Mouse (Mus musculus): Measurements from ENCODE around the gene Otub1.

Gene Otub1

DNA sequence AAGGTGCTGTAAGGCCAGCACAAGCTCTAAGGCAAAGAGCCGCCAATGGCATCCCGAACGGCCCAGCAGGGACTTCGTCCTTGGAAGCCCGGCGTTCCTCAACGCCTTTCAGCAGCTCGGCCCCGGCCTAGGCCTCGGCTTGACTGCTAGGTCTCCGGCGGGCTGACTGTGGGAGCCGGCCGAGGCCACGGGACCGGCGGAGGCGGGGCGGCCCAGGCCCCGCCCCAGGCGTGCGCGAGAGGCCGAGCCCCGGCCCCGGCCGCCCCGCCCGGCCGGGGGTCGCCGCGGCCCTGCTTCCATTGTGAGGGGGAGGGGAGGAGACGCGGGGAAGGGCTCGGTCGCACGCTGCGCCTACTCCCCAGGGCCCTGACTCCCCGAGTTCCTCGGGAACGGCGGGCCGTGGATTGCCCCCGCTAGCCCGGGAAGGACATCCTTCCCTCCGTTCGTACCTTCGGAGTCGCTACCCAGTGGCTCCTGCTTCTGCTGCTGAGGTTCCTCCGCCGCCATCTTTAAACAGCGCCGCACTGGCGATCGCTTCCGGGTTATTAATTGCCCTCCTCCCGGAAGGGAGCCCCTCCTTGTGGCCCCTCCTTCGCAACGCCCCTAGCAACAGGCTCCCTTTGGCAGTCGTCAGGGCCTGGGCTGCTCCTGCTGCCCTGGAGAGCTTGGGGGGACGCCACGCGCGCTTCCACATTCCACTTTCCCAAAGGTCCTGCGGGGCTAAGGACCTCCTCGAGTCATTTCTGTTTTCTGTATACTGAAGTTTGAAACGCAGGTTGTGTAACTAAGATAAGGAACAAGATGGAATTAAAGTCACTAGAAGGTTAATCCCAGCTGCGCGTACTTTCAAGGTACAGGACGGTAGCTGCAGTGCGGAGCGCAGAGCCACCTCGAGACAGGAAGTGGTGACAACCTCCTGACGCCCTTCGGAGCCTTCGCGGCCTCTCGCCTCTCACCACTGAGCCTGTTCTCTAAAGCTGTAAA lies at the start of gene Otub1:
TSS of gene Otub1 (minus strand) at position 564 of the 984 bp plus-strand sequence.
- peak; percentile 90 to 92 for DNase-seq (ENCODE audit: low spot score in 2 of 2)

DNA sequence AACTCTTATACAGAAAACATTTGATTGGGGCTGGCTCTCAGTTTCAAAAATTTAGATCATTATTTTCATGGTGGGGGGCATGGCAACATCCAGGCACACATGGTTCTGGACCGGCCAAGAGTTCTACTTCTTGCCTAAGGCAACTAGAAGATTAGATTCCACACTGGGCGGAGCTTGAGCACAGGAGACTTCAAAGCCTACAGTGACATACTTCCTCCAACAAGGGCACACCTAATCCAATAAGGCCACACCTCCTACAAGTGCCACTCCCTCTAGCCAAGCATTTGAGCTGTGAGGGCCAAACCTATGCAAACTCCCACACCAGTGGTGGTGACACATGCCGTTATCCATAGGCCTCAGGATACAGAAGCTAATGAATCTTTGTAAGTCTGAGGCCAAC lies 39.9 kb upstream of the Otub1 start:
- no peak for DNase-seq (ENCODE audit: low spot score in 2 of 2)

DNA sequence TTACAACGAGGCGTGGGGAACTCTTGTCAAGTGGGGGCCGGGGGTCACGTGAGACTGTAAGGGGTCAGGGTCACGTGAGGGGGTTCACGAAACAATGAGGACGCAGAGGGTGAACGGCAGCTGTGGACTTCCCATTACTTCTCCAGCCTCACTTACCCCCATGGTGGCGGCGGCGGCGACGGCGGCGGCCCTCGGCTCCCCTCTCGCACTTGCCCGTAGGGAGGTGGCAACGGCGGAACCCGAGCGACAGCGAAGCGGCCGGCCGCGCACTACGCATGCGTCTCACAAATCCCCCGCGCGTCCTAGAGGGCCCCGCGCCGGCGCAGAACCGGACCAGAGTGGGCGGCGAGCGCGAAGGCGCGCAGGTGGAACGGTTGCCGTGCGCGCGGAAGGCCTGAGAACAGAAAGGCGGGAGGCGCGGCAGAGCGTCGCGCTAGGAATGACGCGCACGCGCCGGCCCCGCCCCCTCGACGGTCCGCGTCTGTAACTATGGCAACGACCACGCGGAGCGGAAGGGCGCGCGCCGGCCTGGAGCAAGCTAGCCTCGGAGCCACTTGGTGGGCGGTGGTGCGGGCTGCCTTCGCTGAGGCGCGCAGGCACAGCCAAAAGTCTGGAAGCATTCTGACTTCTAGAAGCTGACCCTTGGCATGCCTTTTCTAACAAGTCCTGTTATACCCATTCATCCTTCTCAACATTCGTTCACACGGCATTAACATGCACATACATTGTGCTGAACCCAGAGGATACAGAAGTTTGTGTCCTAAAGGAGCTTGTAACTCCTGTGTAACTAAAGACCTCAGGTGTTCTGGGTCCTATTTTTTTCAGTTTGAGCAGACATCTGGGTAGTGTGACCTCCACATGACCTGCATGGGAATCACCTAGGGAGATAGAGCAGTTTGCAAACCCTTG lies 34.9 kb upstream of the Otub1 start, which contains the start of gene Naa40:
TSS of gene Naa40 (minus strand) at position 402 of the 909 bp plus-strand sequence.
- DNase-seq (ENCODE audit: low spot score in 2 of 2): peak; percentile 89

DNA sequence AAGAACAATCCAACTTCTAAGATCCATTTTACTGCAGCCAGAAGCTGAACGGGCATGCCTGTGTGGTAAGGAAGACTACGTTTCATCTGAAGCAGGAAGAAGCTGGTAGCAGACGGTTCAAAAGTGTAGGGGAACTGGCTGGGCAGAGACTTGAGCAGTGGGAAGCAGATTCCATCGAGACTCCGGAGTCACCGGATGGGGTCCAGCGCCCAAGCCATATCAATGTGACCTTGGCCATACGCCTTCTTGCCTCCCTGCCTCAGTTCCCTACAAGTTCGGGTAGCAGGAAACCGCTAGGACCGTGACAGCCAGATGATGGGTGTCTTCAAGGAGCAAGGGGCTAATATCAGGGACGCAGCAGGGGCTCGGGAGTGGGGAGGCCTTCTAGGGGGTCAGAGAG lies 34.2 kb upstream of the Otub1 start:
- no peak for DNase-seq (ENCODE audit: low spot score in 2 of 2)

- DNase-seq (ENCODE audit: low spot score in 2 of 2): no peak
Measured at GRCm38 (mm10) chr19:7239574-7239973, 33.5 kb upstream of the Otub1 start.

GRCm38 (mm10) chr19:7236742-7237141 lies 30.6 kb upstream of the Otub1 start:
- DNase-seq (ENCODE audit: low spot score in 2 of 2): no peak

DNA sequence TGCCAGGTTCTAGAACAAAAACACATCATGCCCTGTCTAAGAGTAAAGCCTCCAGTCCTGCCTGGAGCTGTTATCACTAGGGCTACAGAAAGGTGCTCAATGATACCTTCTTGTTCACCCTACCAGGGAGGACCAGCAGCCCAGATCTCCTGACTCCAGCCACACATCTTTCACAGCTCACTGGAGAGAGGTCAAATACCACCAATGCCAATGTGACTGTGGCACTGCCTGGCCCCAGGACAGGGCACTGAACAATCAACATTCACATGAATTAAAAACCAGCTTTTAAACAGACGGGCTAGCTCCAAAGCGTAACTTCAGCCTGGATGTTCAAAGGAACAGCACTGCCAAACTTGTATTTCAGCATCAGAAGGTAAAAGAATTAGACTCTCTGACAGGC lies 29.9 kb upstream of the Otub1 start:
- no peak for DNase-seq (ENCODE audit: low spot score in 2 of 2)

DNA sequence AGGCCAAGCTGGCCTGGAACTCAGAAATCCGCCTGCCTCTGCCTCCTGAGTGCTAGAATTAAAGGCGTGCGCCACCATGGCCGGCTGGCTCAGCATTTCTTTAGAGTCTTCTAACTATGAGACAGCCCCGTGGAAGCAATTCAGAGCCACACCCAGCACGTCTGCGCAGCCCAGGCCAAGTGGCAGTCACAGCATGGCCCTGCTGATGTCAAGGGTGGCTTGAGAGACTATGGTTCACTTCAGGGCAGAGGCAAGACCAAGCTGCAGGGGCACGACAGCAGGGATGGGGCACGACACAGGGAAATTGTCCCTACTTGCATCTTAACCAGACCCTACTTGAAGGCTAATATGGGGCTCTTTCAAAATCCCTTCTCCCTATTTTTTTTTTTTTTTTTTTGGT lies 29.3 kb upstream of the Otub1 start:
- DNase-seq (ENCODE audit: low spot score in 2 of 2): no peak

- DNase-seq (ENCODE audit: low spot score in 2 of 2): peak; percentile 62 to 71
Measured at GRCm38 (mm10) chr19:7234537-7235221, 28.6 kb upstream of the Otub1 start.

DNA sequence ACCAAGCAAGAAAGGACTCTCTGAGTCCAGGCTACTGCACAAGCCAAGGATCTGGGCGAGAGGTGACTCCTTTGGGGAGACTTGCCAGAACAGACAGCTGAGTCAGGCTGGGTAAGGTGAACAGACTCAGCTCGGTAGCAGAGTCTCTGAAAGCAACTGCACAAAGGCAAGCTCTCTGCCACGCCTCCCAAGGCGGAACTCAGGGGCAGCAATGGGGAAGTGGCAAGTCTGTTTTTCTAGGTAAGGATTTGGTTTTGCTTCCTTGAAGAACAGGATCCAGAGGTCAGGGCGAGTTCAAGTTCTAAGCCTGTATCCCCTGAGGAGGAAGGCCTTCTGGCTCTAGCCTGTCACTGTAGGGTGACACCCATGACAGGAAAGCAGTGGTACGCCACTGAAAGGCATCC lies 20.4 kb upstream of the Otub1 start:
- DNase-seq (ENCODE audit: low spot score in 2 of 2): no peak

GRCm38 (mm10) chr19:7225096-7225690 lies 19.1 kb upstream of the Otub1 start:
- no peak for DNase-seq (ENCODE audit: low spot score in 2 of 2)

GRCm38 (mm10) chr19:7224253-7224652 lies 18.1 kb upstream of the Otub1 start:
- no peak for DNase-seq (ENCODE audit: low spot score in 2 of 2)

- no peak for DNase-seq (ENCODE audit: low spot score in 2 of 2)
Measured at GRCm38 (mm10) chr19:7223488-7223887, 17.4 kb upstream of the Otub1 start.

GRCm38 (mm10) chr19:7222196-7222595 lies 16.1 kb upstream of the Otub1 start:
- DNase-seq (ENCODE audit: low spot score in 2 of 2): no peak

GRCm38 (mm10) chr19:7218753-7219152 lies 12.6 kb upstream of the Otub1 start:
- no peak for DNase-seq (ENCODE audit: low spot score in 2 of 2)

- DNase-seq (ENCODE audit: low spot score in 2 of 2): no peak
Measured at GRCm38 (mm10) chr19:7217926-7218267, 11.8 kb upstream of the Otub1 start.

DNA sequence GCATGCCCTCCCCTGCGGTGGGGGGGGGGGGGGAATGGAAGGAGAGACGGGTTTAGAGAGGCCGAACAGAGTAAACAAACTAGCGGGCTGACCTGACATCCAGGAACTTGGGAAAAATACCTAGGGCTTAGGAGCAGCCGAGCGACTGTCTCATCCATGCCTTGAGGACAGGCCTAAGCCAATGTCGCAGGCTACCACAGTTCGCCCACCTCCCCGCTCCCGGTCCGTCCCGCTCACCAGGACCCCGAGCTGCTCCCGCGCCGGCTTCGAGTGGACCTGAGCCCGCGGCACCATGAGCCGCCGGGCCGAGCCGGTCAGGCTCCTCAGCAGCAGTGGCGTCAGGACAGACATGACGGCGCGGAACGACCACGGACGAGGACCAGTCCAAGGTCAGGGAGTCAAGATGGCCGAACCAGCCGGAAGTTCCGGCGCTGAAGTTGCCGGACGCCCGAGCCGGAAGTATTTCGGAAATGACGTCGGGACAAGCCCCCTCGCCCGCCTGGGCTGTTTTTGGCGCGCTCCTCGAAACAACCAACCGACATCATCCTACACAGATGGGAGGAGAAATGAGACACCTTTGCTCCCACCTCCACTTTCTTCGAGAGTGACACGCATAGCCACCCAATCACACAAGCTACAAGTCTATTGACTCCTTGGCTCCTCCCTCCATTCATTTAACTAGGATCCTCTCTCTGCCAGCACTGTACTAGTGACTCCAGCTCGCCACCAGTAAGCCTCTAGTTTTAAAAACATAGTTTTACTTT lies 11.2 kb upstream of the Otub1 start, which contains the start of gene Cox8a:
TSS of gene Cox8a (minus strand) at position 455 of the 764 bp plus-strand sequence.
- DNase-seq (ENCODE audit: low spot score in 2 of 2): peak; percentile 96 to 98

DNA sequence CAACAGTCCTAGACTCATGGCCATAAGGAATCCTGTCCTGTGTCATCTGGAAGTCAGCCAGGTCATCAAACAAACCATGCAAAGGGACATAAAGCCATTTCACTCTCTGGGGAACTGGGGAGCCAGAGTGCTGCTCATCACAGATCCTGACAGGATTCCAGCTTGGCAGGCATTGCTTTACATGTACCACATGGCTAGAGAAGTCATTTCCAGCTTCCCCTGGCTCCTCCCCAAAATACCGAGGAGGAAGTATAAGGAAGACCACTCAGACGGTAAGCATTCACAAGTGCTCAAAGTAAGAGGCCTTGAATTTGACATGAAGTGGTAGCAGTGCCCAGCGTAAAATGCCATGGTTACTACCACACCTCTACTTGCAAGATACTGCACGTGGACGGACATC lies 8.4 kb upstream of the Otub1 start:
- no peak for DNase-seq (ENCODE audit: low spot score in 2 of 2)

DNA sequence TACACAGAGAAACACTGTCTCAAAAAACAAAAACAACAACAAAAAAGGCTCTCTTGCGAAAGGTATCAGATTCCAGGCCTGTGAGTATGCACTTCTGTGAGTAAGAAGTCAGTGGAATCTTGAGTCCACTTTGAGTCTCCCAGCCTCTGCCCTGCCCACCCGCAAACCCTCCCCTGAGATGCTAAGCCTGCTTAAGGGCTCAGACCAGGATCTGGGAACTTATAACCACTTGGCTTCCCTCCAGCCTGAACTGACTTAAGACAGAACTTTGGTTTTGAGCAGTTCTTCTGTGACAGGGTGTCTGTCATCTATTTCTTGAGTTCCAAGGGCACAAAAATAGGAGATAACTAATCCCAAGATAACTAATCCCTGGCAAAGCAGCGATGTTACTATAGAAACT lies 6.9 kb upstream of the Otub1 start:
- DNase-seq (ENCODE audit: low spot score in 2 of 2): no peak

DNA sequence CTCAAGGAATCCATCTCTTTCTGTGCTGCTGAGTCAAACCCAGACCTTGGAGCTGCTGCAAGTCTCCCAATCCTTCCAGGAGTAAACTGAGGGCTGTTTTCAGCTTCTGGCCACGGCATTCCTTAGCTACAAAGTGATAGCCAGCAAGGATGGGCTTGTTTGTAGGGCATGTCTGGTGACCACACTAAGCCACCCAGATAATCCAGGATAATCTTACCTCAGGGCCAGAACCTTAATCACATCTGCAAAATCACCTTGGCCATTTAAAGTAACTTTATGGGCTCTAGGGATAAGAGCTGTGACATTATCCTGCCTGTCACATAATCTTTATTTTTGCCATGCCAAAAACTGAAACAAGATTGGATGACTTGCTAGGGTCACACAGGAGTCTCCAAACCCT lies 6.1 kb upstream of the Otub1 start:
- no peak for DNase-seq (ENCODE audit: low spot score in 2 of 2)
